Mouse (Mus musculus) heart, embryonic 11.5 days (tissue): ENCODE data around the gene Mboat7. TPM values are rescaled to one million over a fixed set of nuclear protein-coding genes. Genes with fewer than 3 reads are reported as not detected.

Experiments
- ATAC-seq: fragments of 200-750 bp; cut with Nextera tagmentation; replicated peaks from 2 replicates; pipeline ENCODE4 v1.8.0; 2017; ENCODE audit warnings: moderate library complexity; ENCODE audit not compliant: insufficient number of reproducible peaks, low FRiP score, low TSS enrichment
- H3K27ac ChIP-seq: fragments of 300-500 bp; sonication (generic); 2 replicates; pipeline ENCODE4 v1.5.1; 2014; ENCODE audit warnings: mild to moderate bottlenecking, low read depth, low read length
- H3K27me3 ChIP-seq: fragments of 300-500 bp; sonication (generic); 2 replicates; pipeline ENCODE4 v1.6.1; 2014; ENCODE audit warnings: mild to moderate bottlenecking, low read length, mixed read lengths; ENCODE audit not compliant: control insufficient read depth, insufficient read depth
- H3K36me3 ChIP-seq: fragments of 300-500 bp; sonication (generic); 2 replicates; pipeline ENCODE4 v1.6.1; 2014; ENCODE audit warnings: mild to moderate bottlenecking, low read length, moderate library complexity, mixed read lengths; ENCODE audit not compliant: control insufficient read depth, insufficient read depth
- H3K4me1 ChIP-seq: fragments of 300-500 bp; sonication (generic); 2 replicates; pipeline ENCODE4 v1.6.1; 2014; ENCODE audit warnings: low read length; ENCODE audit not compliant: control insufficient read depth, insufficient read depth
- H3K4me2 ChIP-seq: fragments of 300-500 bp; sonication (generic); 2 replicates; pipeline ENCODE4 v1.6.1; 2014; ENCODE audit warnings: mild to moderate bottlenecking, moderate library complexity
- H3K4me3 ChIP-seq: fragments of 300-500 bp; sonication (generic); 2 replicates; pipeline ENCODE4 v1.5.1; 2014; ENCODE audit warnings: low read depth, low read length
- H3K9ac ChIP-seq: fragments of 300-500 bp; sonication (generic); 2 replicates; pipeline ENCODE4 v1.6.1; 2014; ENCODE audit warnings: mild to moderate bottlenecking, low read depth, low read length, moderate library complexity
- H3K9me3 ChIP-seq: fragments of 300-500 bp; sonication (generic); replicated peaks from 2 replicates; pipeline ENCODE4 v1.6.1; 2016; ENCODE audit warnings: low read length; ENCODE audit not compliant: control insufficient read depth
- WGBS: fragments of 180-500 bp; shearing (Covaris S2); extraction: QIAGEN DNeasy Blood & Tissue Kit; methylation state at CpG from one replicate; pipeline ENCODE4 v1.1.7; 2014; ENCODE audit not compliant: insufficient replicate concordance; 5-methylcytosine and 5-hydroxymethylcytosine counted together
- microRNA-seq: library from miRNA; unstranded; fragments of <30 nt; microRNA quantifications from one replicate; pipeline ENCODE4, GENCODE M21; 2016; ENCODE audit warnings: borderline number of aligned reads
- polyA plus RNA-seq: library from polyadenylated mRNA; unstranded; fragments of >200 nt; fragmentation: Nextera tagmentation; extraction: Ambion mirVana; gene quantifications from 2 replicates; pipeline ENCODE4 v1.2.1, GENCODE M21; 2014

The Mboat7 gene
- polyA plus RNA-seq, 1 experiment from 2014 or later = 23.9 TPM

DNA sequence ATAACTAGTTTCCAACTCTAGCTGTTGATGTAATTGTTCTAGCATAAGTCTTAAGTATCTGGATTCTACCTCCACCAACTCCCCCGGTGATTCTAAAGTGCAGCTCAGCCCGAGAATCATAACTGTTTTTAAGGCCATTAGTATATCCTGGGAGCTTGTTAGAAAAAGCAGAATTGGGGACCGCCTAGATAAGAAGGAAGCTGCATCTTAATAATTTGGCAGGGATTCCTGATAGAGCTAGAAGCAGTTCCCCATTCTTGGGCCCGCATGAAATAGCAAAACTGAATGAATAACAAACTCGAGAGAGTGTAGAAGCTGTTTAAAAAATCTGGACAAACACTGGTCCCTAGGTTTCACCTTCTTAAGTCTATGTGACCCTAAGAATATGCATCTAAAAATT lies 49.9 kb downstream of the Mboat7 start:
- H3K27ac ChIP-seq = no peak overlapping the region
- no peak for ATAC-seq
- no peak overlapping the region for H3K9ac ChIP-seq
- no peak overlapping the region for H3K4me3 ChIP-seq
- H3K9me3 ChIP-seq = no peaks in the 10 kb centered on the region
- no peak overlapping the region for H3K4me2 ChIP-seq
- peaks cover 23% of the 10 kb centered on the region for H3K4me1 ChIP-seq
- peaks cover 16% of the 10 kb centered on the region; the same call in 1 of the 2 replicates for H3K36me3 ChIP-seq
- WGBS = 67% methylated on average over 5 of the region's 5 CpGs
- H3K27me3 ChIP-seq = no peaks in the 10 kb centered on the region

- 56% methylated on average over 3 of the region's 3 CpGs for WGBS
- H3K9ac ChIP-seq = peak overlapping the region; percentile 87
- H3K4me3 ChIP-seq = peak overlapping the region; percentile 68
These were observed 62.9 kb downstream of the Mboat7 start for GRCm38 (mm10) chr7:3630478-3630815.

GRCm38 (mm10) chr7:3629543-3630477 lies 63.5 kb downstream of the Mboat7 start, which contains the start of the genes Tfpt and Prpf31:
Gene Tfpt (minus strand): TSS chr7:3629929.
Gene Prpf31 (plus strand): TSS chr7:3629985.
- H3K27me3 ChIP-seq = no peaks in the 10 kb centered on the region
- H3K36me3 ChIP-seq = peaks cover 2% of the 10 kb centered on the region
- WGBS = 1% methylated on average over 47 of the region's 47 CpGs
- H3K27ac ChIP-seq = peak within 1 kb of the TSS; percentile 76
- peaks cover 12% of the 10 kb centered on the region for H3K4me1 ChIP-seq
- peak; percentile 83 for ATAC-seq
- H3K4me2 ChIP-seq = peak within 1 kb of the TSS; percentile 99
- H3K4me3 ChIP-seq = peak within 1 kb of the TSS; percentile 68
- peak within 1 kb of the TSS; percentile 87 for H3K9ac ChIP-seq
- H3K9me3 ChIP-seq = no peaks in the 10 kb centered on the region

More at GRCm38 (mm10) chr7:3630478-3630815, 62.9 kb downstream of the Mboat7 start:
- peaks cover 12% of the 10 kb centered on the region for H3K4me1 ChIP-seq
- H3K27me3 ChIP-seq = no peaks in the 10 kb centered on the region
- no peak overlapping the region for H3K27ac ChIP-seq
- H3K4me2 ChIP-seq = peak overlapping the region; percentile 99
- no peak for ATAC-seq
- H3K36me3 ChIP-seq = peaks cover 5% of the 10 kb centered on the region
- no peaks in the 10 kb centered on the region for H3K9me3 ChIP-seq

DNA sequence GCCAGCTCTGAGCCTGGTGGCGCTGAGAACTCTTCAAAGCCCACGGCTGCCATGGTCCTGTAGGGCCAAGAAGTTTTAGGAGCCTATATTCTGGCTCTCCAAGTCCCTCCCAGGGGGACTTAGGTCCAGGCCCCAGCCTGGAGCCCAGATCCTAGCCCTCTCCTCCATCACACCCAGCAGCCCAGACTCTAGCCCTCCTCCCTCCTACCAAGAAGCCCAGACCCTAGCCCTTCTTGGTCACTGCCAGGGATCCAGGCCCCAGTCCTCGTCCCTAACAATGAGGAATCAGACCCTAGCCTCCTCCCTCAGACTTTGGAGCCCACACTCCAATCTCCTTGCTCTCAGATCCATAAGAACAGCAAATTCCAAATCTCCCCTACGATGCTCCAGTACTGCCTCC lies 64.3 kb downstream of the Mboat7 start:
- WGBS = 38% methylated on average over 4 of the region's 4 CpGs
- peaks cover 4% of the 10 kb centered on the region for H3K36me3 ChIP-seq
- H3K9me3 ChIP-seq = no peaks in the 10 kb centered on the region
- H3K27ac ChIP-seq = no peak overlapping the region
- peak; percentile 27; the same call in 1 of the 2 replicates for ATAC-seq
- peak overlapping the region; percentile 87 for H3K9ac ChIP-seq
- peak overlapping the region; percentile 68 for H3K4me3 ChIP-seq
- H3K4me1 ChIP-seq = peaks cover 12% of the 10 kb centered on the region
- no peaks in the 10 kb centered on the region for H3K27me3 ChIP-seq
- peak overlapping the region; percentile 99 for H3K4me2 ChIP-seq

Small RNA genes within 50 kb of the gene (microRNA-seq; reads per million reads assigned to microRNA genes)
- gene Mir3572 = 2.6 reads per million, percentile 30 among the genes with 10 or more reads in this experiment

Other genes with a start within 250 kb of the Mboat7 start
- gene Tarm1, start 190.9 kb downstream of the Mboat7 start, polyA plus RNA-seq = not detected in 2 replicates
- 0.21 and 0.56 TPM in 2 replicates for gene Oscar, start 77.4 kb downstream of the Mboat7 start, polyA plus RNA-seq
- gene Ndufa3, start 76.2 kb downstream of the Mboat7 start, polyA plus RNA-seq = 621 and 642 TPM in 2 replicates
- 17.8 and 20.0 TPM in 2 replicates for gene Tfpt, start 63.6 kb downstream of the Mboat7 start, polyA plus RNA-seq
- gene Prpf31, start 63.5 kb downstream of the Mboat7 start, polyA plus RNA-seq = 67.6 and 78.3 TPM in 2 replicates
- gene Cnot3, start 48.3 kb downstream of the Mboat7 start, polyA plus RNA-seq = 42.2 and 43.5 TPM in 2 replicates
- gene Leng1, start 27.7 kb downstream of the Mboat7 start, polyA plus RNA-seq = 16.3 and 16.6 TPM in 2 replicates
- gene Tmc4, start 16.0 kb downstream of the Mboat7 start, polyA plus RNA-seq = 5.7 and 6.2 TPM in 2 replicates
- 173 and 197 TPM in 2 replicates for gene Tsen34, start 660 bp downstream of the Mboat7 start, polyA plus RNA-seq
- gene Rps9, start 10.5 kb upstream of the Mboat7 start, polyA plus RNA-seq = 925 and 966 TPM in 2 replicates
- 0.06 and 0.07 TPM in 2 replicates for gene Pirb, start 26.9 kb upstream of the Mboat7 start, polyA plus RNA-seq
- not detected in 2 replicates for gene Gm15448, start 132.2 kb upstream of the Mboat7 start, polyA plus RNA-seq
- not detected in 2 replicates for gene Pira2, start 151.5 kb upstream of the Mboat7 start, polyA plus RNA-seq
- gene Gm14548, start 204.6 kb upstream of the Mboat7 start, polyA plus RNA-seq = not detected in 2 replicates
- gene Lilra6, start 222.0 kb upstream of the Mboat7 start, polyA plus RNA-seq = not detected in 2 replicates